Mouse (Mus musculus) G1E (cell line): ENCODE data around the gene Tprgl.

ENCODE experiments used
- CTCF ChIP-seq: IDR thresholded peaks from 2 replicates; pipeline ENCODE4 v1.5.1; 2012; ENCODE audit warnings: low read depth, low read length, inconsistent platforms, mixed read lengths
- GATA1 ChIP-seq: IDR thresholded peaks from 2 replicates; pipeline ENCODE4 v1.6.1; 2012; ENCODE audit warnings: borderline replicate concordance, low read length, inconsistent platforms, mixed read lengths
- GATA2 ChIP-seq: IDR thresholded peaks from 2 replicates; pipeline ENCODE4 v1.6.1; 2012; ENCODE audit warnings: low read depth, low read length, inconsistent platforms, borderline replicate concordance
- POLR2AphosphoS5 ChIP-seq: IDR thresholded peaks from 2 replicates; pipeline ENCODE4 v1.6.1; 2012; ENCODE audit warnings: low read depth, low read length, inconsistent platforms; ENCODE audit not compliant: insufficient replicate concordance
- TAL1 ChIP-seq: conservative IDR thresholded peaks from 2 replicates; pipeline ENCODE4 v1.6.1; 2012; ENCODE audit warnings: low read depth, low read length, inconsistent platforms, mixed read lengths

DNA sequence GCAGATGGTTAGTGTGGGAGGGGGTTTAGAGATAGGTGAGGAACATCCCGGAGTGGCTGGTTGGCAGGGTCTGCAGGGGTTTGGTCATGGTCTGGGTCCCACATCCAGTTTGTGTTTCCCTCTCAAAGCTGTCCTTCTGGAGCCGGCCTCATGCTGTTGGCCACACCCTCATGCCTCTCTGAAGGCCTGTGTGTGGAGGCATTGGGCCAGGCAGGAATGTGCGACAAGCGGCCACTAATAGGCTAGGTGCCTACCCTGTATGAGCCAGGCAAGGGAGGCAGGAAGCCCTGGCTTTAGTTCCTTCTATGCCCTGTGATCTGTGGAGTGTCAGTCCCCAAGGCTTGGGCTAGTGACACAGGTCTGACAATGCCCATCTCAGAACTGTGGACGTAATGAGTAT lies 24.5 kb upstream of the Tprgl start:
- TF ChIP-seq CTCF (no peak), TAL1 (no peak), GATA1 (no peak), GATA2 (no peak), POLR2AphosphoS5 (no peak)
